Mouse (Mus musculus) embryo, embryonic 11.5 days (tissue): Measurements from ENCODE around the gene Siah2.

ENCODE experiments used
- DNase-seq: peaks from one replicate; pipeline ENCODE4 v3.0.0-alpha.2; 2012; ENCODE audit warnings: low read depth, low spot score

Gene Siah2

GRCm38 (mm10) chr3:58663970-58664369 lies 28.2 kb downstream of the Siah2 start:
- no peak for DNase-seq

DNA sequence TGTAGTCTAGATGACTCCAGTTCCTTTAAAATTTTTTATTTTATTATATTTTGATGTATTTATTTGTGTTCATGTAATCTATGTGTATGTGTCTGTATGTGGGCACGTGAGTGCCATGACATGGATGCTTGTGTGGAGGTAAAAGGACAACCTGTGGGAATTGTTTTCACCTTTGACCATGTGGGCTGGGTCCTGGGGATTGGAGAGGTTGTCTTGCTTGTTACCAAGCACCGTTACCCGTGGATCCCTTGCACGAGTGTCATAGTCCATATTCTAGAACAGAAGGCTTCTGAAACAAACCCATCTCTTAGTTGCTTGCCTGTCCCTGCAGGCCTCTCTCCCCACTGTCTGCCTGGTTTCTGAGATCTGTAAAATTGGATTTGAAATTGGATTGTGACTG lies 31.6 kb downstream of the Siah2 start:
- no peak for DNase-seq

GRCm38 (mm10) chr3:58657356-58657755 lies 34.8 kb downstream of the Siah2 start:
- no peak for DNase-seq

DNA sequence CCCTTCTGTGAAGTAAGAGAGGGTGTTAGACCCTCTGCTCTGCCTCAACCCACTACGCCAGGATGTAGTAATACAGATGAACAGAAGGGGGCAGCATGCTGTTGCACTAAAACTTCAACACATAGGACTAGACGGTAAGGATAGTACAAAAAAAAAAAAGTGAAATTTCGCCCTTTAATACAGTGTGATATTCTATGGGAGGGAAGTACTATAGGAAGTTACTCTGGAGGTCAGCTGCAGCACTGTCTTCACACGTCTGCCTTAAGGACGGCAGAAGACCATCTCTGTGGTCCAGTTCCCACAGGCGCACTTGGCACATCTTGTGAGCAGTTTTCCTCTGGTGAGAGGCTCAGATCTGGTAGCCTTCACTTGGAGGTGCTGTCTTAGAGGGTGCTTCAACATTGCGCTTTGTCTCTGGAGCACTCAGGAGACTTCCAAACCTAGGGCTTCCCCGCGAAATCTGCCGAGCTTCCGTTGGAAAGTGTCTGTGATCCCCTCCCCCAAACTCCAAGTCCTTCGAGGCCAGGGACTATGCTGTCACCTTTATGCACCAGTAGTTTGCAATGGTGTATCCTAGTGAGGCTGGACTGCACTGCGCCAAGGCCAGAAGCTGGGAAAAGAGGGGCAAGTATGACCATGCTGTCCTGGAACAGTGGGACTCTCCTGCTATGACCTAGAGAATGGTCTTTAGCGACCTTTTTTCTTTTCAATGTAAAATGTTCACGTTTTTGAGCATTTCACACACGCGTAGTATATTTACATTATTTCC lies 36.7 kb downstream of the Siah2 start:
- DNase-seq = peak; percentile 46

DNA sequence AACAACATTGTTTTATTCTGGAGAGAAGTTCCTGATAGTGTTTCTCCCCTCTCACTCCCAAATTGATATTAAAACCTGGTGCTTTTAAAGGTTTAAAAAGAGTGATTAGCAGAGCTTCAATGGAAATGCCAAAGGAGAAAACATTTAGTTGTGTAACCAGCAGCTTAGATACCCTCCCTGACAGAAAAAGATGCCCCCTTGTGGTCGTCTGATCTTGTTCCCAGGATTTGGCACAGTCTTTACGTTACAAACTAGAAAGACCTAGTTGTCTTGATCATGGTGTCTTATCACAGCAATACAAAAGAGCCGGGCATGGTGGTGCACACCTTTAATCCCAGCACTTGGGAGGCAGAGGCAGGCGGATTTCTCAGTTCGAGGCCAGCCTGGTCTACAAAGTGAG lies 38.3 kb downstream of the Siah2 start:
- DNase-seq = no peak

DNA sequence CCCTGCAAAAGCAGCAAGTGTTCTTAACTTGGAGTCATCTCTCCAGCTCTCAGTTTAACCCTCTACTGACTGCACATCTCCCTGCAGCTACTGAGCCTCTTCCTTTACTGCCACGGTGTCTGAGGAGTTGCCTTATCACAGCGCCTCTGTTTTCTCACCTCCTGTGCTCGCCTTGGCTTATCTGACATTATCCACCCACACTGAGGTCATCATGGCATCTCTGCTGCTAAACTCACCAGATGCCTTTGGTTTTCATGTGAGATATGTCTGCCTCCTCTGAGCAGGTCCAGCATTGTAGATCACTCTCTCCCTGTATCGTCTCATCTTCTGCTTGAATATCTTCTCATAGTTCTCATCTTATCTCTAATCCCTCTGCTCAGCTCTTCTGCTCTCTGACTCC lies 41.9 kb downstream of the Siah2 start:
- DNase-seq = no peak

DNA sequence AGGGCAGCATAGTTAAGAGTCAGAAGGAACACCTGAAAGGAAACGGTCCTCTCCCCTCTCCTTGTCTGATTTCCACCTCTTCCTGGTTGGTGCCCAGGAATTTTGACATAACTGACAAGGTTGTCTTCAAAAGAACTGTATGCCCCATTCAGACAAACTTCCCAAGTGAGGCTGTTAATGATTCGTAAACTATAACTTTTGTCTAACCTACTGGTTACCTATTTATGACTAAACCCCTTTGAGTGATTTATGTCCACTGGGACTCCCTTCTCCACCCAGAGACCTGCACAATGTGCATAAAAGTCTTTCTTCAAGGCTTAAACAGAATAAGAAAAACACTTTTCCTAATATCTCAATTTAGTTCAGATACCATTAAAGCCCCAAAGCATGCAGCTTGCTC lies 45.0 kb downstream of the Siah2 start:
- DNase-seq = no peak

GRCm38 (mm10) chr3:58646180-58646579 lies 46.0 kb downstream of the Siah2 start:
- DNase-seq = no peak

DNA sequence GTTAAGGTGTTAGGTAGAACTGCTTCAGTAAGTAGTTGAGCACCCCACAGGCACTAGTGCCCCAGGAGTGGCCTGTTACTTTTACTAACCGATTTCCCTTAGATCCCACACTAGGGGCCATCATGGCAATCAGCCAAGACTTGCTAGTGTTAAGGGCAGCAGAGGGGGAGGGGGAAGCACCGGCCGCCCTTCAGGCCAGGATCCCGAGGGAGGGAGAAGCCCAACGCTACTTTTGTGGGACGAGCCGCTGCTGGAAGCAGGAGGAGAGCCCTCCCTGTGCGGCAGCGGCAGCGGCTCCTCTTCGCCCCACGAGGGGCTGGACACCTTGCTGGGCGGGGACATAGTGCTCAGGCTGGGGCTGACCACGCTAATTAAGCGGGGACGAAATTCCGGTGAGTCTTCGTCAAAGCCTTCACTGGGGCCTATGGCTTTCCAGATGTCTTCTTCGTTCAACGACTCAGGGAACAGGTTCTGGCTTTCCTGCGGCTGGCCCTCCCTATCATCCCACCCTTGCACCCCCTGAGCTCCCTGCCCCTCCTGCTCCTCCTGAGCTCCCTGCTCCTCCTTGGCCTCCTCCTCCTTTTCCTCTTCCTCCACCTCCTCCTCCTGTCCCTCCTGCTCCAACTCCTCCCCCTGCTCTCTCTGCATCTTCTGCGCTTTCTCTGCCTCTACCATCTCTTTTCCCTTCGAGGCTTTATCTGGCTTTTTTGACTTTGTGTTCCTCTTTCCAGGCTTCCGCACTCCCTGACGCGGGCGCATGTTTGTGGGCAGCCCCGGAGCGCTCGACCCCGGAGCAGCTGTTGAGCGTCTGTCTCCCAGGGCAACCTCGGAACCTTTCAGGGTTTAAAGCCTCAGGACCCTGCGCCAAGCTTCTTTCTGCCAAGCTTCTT lies 55.5 kb downstream of the Siah2 start, which contains the start of gene Erich6:
Gene Erich6, minus strand, starts transcription at position 802 of the 890 bp plus-strand sequence.
- DNase-seq = peak; percentile 41

GRCm38 (mm10) chr3:58631693-58632092 lies 60.5 kb downstream of the Siah2 start:
- DNase-seq = no peak

GRCm38 (mm10) chr3:58624981-58625380 lies 67.2 kb downstream of the Siah2 start:
- DNase-seq = no peak
